Mouse (Mus musculus) brain, adult 2 months (tissue): ENCODE measurements at regions not wholly inside any gene's neighbourhood (a gene's known extent, or its start where the extent isn't known, plus 50 kb on each side); places are given as distances from the start of the nearest gene placed in this dataset.

ENCODE experiments used
- DNase-seq: peaks from one replicate; pipeline ENCODE4 v3.0.0; 2011; ENCODE audit warnings: low read depth, low spot score

DNA sequence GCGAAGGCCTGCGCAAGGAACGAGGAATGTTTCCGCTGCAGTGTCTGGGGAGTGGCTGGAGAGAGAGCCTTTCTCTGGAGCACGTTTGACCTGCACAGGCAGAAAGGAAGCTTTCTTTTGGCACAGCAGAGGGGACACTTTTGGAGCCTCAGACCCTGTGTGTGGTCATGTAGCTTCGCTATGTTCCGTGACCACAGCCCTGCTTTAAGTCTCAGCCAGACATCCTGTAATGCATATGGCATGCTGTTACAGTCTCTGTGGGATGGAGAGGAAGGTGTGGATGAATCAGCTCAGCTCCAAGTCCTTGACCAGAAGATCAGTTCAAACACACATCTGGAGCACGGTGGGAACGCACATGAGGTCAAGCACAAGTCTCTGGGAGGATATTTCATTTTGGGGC, 107.3 kb upstream of the Tnp1 start:
- no peak for DNase-seq

DNA sequence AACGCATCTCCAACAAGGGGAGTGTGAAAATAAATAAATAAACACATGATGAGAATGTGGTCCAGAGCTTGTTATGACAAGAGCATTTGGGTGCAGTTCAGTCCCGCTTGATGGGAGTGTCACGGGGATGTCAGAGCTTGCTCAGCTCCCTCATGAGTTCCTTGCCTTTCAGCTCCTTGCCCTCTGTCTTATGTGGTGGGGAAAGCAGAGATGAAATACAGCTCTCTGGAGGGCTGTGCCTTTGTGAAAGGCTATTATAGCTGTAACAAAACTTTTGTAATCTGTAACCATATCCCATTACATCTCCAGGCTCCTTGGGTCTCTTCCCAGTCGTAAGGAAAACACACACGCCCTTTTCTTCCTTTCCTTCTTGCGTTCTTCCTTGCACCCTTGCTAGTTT, 103.0 kb upstream of the Tnp1 start:
- no peak for DNase-seq

GRCm38 (mm10) chr1:73116526-73116925, 100.8 kb upstream of the Tnp1 start:
- DNase-seq, result no peak

DNA sequence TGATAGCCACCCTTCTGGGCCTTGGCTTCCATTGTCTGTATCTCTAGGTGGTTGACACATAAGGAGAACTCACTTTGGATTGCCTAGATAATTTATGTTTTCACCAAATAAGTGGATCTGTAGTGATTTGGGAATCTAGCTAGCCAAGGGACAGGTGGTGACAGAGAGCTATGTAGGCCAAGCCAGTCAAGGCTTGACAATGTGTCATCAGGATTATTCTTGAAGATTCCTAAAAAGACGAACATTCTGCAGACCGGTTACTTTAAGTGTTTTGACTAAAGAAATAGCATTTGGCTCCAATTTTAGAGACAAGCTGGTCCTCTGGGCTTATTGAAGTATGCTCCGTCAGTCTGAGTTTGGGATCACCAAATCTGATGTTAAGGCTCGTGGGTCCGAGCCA, 100.1 kb upstream of the Tnp1 start:
- peak; percentile 51 for DNase-seq

DNA sequence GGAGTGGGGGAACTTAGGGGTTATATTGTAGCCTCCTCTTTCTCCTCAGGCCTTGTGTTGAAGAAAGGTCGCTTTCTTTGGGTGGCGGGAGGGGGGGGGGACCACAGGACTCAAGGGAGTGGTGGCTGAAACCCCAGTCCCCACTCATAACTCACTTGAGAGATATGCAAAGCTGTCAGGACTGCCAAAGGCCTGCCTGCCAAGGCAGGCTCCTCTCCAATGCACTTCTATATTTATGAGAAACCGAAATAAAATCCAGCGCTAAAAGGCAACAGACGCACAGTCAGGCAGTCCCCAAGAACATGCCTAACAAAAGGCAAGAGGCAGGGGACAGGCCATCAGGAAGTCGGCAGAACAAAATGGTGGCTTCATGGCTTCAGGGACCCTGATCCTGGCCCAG, 97.4 kb upstream of the Tnp1 start:
- DNase-seq, result peak; percentile 51

DNA sequence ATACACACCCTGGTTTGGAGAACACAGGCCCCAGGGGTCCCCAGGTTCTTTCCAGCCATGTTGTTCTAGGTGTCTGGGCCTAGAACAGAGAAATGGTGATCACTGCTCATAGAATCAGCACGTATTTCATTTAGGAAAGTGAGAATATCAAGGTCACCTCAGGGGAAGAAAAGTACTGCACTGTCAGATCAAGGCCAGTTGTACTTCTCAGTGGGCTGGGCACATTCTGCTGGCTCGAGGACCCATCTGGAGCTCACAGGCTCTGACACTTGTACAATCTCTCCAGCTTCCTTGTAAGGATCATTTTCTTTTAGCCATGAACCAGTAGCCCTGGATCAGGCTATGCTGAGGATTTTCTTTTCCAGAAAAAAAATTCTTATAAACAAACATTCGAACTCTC, 97.0 kb upstream of the Tnp1 start:
- no peak for DNase-seq

DNA sequence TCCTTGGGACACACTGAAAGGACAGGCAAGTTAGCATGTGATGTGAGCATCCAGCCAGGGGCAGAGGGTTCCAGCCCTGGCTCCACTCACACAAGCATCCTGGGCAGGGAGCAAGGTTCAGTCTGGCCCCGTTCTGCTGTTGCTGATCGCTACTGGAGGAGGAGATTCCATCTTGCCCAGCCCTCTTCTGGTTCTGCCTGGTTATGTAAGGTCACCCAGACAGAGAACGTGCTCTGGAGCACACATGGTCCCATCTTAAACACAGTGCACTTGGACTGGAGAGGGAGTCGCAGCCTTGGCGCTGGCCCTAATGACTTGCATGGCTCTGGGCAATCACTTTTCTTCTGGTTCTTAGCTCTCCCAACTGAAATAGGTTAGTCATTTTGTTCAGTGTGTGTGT, 96.2 kb upstream of the Tnp1 start:
- DNase-seq, result peak; percentile 52

DNA sequence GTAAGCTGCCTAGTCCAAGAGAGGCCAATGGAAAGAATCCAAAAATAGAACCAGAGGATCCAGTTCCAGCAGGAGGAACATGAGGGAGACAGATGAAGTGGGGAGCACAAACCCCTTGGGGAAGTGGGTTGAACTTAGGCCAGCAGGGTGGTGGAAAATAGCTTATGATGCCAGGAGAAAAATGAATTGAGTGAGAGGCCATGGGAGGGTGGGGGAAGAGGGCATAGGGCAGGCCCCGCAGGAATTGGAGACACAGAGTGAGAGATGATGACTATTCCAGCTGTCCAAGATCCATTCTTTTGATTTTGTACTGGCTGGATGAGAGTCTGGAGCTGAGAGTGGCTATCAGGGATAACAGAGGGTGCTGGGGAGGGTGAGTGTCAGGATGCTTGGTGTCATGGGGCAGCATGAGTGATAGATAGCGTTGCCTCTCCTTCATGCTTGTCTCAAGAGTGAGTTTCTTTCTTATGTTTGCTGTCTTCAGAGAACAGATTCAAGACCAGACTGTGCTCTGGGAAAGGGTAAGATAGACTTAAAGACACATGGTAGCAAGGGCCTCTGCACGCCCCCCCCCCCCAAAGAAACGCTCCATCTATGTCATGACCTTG, 90.3 kb upstream of the Tnp1 start:
- no peak for DNase-seq

- DNase-seq, result no peak
Observed at GRCm38 (mm10) chr1:73097645-73098440, 82.1 kb upstream of the Tnp1 start.

GRCm38 (mm10) chr1:73089636-73090035, 73.9 kb upstream of the Tnp1 start:
- no peak for DNase-seq

DNA sequence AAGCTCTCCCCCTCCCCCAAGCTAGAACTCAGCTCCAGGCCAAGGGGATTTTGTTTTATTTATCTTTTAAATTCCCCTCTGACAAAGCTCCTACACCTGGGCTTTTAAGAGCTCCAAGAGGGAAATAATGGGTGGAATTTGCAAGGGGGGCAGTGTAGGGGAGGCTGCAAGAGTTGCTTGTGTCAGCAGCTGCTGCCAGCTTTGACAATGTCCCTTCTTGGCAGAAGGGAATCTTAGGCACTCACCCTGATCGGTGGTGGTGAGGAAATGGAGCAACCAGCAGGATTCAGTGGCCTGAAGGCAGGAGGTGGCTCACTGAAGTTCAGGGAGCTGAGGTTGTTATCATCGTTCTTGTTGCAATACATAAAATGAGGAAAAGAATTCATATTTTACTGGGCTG, 72.8 kb upstream of the Tnp1 start:
- DNase-seq, result no peak

- DNase-seq, result no peak
Observed at GRCm38 (mm10) chr1:73084946-73085345, 69.2 kb upstream of the Tnp1 start.

- DNase-seq, result no peak
Observed at GRCm38 (mm10) chr1:73083396-73083795, 67.7 kb upstream of the Tnp1 start.

- DNase-seq, result no peak
Observed at GRCm38 (mm10) chr1:73079518-73079917, 63.8 kb upstream of the Tnp1 start.

DNA sequence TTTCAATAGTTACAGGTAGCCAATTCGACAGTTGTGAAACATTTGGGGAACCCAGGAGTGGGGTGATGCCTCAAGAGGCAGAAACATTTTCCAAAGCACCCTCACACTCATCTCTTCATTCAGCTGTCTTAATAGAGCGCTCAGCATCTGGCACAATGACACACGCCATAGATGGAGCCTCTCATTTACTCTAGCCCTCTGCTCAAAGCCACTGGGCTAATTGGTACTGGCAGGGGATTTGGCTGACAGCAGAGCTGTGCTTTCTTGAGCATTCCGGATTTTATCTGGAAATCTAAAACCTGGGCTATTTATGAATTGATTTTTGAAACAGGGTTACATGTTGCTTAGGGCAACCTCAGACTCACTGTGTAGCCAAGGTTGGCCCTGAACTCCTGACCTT, 61.4 kb upstream of the Tnp1 start:
- DNase-seq, result peak; percentile 34

DNA sequence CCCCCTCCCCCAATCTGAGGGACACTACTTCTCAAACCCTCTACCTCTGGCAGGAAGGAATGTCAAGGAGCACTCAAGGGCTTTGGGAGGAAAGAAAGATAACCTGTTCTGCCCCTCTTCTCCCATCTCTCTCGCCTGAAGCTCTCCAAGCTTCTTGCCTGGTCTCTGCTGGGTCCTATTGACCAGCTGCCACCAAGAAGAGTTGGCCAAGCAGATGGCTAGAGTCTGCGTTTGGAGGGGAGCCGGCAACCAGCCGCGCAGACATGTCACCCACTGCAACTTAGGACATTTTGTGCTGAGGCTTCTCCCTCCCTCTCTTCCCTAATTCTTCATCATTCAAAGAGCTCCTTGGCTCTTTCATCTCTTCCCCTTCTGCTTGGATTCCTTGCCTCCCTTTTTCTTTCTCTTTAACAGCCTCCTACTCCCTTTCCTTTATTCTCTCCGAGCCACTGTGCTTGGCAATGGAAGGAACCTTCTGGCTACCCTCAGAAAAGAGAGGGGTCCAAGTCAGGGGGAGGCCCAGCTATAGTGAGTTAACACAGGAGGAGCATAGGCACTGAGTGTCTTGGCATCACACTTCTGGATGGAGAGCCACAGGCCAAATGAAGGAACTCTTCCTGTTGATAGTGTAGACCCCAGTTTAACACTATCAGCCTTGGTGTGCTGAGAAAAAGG, 60.1 kb upstream of the Tnp1 start:
- DNase-seq, result peak; percentile 92

GRCm38 (mm10) chr1:73075159-73075558, 59.5 kb upstream of the Tnp1 start:
- DNase-seq, result no peak

- DNase-seq, result peak; percentile 83
Observed at GRCm38 (mm10) chr1:73074525-73074924, 58.8 kb upstream of the Tnp1 start.

GRCm38 (mm10) chr1:73072237-73072904, 56.7 kb upstream of the Tnp1 start:
- DNase-seq, result no peak

DNA sequence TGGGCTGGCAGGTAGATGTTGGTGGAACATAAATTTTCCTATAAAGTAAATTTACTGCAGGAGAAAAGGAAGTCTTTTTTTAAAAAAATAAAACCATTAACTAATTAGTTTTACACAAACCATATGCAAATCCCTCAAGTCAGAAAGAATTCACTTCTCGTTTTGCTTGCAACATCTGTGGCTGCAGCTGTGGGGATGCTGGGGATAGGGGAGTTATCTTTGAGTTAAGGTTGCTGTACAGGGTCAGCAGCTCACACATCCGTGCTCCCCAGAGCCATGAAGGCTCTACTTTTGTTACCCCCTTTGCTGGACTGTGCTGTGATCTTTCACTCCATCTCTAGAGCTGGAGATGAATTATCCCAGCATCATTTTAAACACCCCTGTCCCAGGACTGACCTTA, 54.4 kb upstream of the Tnp1 start:
- no peak for DNase-seq
